Mouse (Mus musculus) layer of hippocampus, adult 8-10 months (tissue): ENCODE results near the gene Prrg2. TPM values are rescaled to one million over a fixed set of nuclear protein-coding genes. Genes with fewer than 3 reads are reported as not detected.

Experiments
- DNase-seq, 2 experiments: peaks; one replicate each; pipeline ENCODE4 v3.0.0; 2022; ENCODE audit warnings: low spot score in 2 of 2
- microRNA-seq, 2 experiments: library from miRNA; unstranded; fragments of <30 nt; microRNA quantifications; one replicate each; pipeline ENCODE4 v1.2.0; 2022
- total RNA-seq, 4 experiments: library from RNA; stranded (reverse); gene quantifications; 2 replicates each; pipeline ENCODE4 v1.2.4; 2022

The Prrg2 gene
- total RNA-seq, 4 experiments from 2014 or later, result 6.5 to 7.6 (median 6.9) TPM

DNA sequence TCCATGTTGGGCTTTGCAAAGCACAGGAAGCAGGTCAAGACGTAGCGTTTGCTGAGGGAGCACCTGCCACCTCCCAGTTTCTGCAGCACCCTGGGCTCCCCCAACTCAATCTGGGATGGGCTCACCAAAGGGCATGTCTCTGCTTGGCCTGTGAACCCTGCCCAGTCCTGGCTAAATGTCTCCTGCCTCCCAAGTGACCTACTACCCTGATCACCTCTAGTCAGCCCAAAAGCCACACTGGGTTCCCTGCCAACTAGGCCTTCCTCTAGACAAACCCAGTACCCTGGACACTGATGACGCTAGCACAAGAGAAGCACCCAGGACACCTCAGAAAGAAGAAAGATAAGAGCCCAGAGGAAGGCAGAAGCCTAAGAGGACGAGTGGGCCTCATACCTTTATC, 49.7 kb downstream of the Prrg2 start:
- no peak for DNase-seq

DNA sequence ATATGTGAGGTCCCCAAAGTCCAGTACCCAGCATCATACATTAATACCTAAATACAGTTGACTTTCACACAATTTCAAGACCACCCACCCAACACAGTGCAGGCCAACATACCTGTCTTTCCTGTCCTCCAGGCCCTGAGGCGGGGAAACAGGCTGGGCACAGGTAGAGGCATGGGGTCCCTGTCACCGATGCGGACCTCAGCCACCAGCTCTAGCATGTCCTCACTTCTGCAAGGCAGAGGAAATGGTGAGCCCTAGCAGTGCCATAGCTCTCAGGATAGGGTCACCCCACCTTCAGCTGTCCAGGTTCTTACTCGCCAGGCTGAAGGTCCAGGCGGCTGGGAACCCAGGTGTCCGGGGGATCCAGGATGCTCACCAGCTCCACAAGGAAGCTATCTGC, 50.5 kb downstream of the Prrg2 start:
- DNase-seq, result no peak

DNA sequence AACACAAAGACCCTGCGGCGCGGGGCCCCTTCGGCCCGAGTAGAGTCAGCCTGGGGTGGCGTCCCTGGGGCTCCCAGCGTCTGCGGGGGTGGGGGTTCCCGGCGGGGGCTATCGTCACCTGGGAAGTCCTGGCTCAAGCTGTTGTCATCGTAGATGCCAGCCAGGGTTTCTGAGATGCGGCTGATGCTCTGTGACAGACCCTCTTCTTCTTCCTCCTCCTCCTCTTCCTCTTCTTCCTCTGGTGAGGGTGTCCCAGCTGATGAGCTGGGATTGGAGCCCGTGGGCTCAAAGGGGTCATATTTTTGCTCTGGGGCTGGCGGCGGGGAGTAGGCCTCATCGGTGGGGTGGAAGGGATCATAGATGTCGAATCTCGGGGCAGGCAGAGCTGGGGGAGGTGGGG, 54.1 kb downstream of the Prrg2 start:
- DNase-seq, result no peak

DNA sequence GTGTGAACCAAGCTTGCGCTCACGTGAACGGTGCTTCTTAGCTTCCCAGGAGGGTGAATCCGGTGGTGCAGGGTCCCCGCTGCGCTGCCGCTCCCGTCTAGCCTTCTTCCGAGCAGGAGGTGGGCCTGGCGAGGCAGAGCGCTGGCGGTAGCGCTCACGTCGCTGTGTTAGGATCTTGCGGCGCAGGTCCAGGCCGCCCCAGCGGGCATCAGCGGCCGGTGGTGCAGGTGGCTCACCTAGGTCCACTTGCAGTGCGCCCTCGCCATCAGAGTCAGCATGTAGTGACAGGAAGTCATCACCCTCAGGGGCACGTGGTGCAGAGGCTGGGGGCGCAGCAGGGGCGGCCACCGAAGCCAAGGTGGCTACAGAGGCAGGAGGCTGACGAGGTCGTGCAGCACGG, 54.6 kb downstream of the Prrg2 start:
- no peak for DNase-seq

DNA sequence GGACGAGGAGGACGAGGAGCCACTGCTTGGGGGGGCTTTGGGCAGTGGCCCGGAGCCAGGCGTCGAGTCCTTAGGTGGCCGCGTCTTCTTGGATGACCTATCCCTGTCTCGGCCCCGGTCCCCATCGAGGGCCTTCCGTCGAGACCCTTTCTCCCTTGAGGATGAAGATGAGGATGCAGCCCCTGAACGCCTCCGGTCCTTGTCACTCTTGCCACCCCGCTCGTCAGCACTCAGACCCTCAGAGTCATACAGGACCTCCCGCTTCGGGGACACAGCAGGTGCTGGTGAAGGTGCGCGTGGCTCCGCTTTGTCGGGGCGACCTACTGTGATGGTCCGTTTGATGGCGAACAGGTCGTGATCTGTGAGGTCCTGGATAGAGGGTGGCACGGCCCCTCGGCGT, 55.3 kb downstream of the Prrg2 start:
- DNase-seq, result no peak

DNA sequence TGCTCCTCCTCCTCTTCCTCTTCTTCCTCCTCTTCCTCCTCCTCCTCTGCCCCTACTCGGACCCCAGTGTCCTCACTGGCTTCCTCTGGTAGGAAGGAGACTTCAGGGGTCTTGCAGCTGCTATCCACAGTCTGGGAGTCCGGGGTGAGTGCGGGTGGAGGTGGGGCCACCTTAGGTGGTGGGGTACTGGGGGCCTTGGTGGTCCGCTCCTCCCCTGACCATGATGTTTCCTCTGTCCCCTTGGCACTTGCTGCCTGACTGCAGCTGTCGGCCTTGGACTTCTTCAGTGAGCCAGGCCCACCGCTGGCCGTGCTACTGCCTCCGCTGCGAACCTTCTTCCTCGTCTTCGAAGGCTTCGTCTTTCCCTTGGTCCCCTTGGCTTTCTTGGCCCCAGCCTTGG, 56.0 kb downstream of the Prrg2 start:
- no peak for DNase-seq

DNA sequence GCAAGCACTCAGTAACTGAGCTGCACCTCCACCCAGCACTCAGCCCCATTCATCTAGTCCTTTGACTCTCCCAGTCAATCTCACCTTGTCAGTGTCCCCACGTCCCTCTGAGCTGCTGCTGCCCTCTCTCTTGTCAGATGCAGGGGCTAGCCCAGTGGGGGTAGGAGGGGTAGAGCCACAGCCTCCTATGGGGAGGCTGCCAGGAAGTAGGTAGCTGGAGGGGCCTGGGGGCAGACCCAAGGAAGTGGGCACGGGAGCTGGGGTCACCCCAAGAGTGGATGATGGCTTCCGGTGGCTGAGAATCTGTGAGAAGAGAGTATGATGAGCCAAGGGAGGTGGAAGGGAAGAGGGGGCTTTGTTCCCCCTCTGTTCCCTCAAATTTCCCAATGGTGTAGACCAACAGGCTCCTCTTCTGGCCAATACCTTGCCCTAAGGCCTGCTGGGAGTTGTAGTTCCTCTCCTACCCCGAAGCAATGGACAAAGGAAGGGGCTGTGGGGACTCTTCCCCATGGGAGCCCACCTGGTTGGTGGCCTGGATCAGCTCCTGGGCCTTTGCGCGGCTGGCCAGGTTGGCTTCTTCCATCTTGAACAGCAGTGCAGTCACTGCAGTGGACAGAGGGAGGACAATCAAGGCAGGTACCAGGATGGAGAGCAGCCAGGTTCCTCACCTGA, 57.0 kb downstream of the Prrg2 start:
- DNase-seq, result no peak

DNA sequence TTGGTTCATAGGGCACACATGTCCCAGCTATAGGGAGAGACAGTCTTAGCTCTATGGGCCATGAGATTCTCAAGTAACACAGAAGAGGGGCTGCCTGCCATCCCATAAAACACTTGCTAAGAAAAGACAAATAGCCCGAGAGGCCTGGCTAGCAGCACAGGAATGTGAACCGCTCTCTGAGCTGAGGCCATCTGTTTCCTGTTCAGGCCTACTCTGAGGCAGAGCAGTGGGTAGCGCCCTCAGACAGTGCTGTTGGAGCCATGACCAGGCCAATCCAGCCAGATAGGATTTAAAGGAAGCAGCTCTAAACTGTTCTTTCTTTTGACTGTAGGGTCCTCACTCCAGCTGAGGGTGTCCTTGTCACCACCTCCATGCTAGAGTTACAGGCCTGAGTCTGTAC, 57.9 kb downstream of the Prrg2 start:
- no peak for DNase-seq

Small RNAs within 50 kb of the gene (microRNA-seq; reads per million reads assigned to microRNA genes)
- gene Mir7054, result 1.0 to 1.3 reads per million in 2 experiments

Other genes starting within 250 kb of the Prrg2 start
- 10 to 100 TPM; 27.7 to 32.5 (median 30.2) TPM for gene Nup62, start 246.6 kb downstream of the Prrg2 start, total RNA-seq
- gene Il4i1, start 246.3 kb downstream of the Prrg2 start, total RNA-seq, result 10 to 100 TPM in 2 of 4 experiments, 1 to 10 TPM in 2; 2.7 to 12.2 (median 7.8) TPM
- gene Atf5, start 246.0 kb downstream of the Prrg2 start, total RNA-seq, result 10 to 100 TPM; 23.3 to 36.1 (median 26.1) TPM
- gene Akt1s1, start 213.7 kb downstream of the Prrg2 start, total RNA-seq, result 10 to 100 TPM; 66.3 to 72.6 (median 71.0) TPM
- 10 to 100 TPM; 71.9 to 92.1 (median 73.8) TPM for gene Tbc1d17, start 213.6 kb downstream of the Prrg2 start, total RNA-seq
- 10 to 100 TPM; 29.8 to 37.7 (median 32.4) TPM for gene Pnkp, start 205.5 kb downstream of the Prrg2 start, total RNA-seq
- gene Ptov1, start 192.9 kb downstream of the Prrg2 start, total RNA-seq, result 100 to 1,000 TPM; 310 to 354 (median 329) TPM
- gene Med25, start 170.0 kb downstream of the Prrg2 start, total RNA-seq, result 100 to 1,000 TPM in 3 of 4 experiments, 10 to 100 TPM in 1; 89.6 to 111 (median 107) TPM
- gene Fuz, start 166.6 kb downstream of the Prrg2 start, total RNA-seq, result 10 to 100 TPM; 22.9 to 30.0 (median 26.7) TPM
- 100 to 1,000 TPM; 274 to 323 (median 303) TPM for gene Ap2a1, start 133.2 kb downstream of the Prrg2 start, total RNA-seq
- gene Tsks, start 119.5 kb downstream of the Prrg2 start, total RNA-seq, result under 1 TPM; 0.37 to 0.85 (median 0.67) TPM
- gene Cpt1c, start 87.8 kb downstream of the Prrg2 start, total RNA-seq, result 100 to 1,000 TPM; 123 to 144 (median 137) TPM
- 100 to 1,000 TPM; 167 to 173 (median 172) TPM for gene Prmt1, start 76.1 kb downstream of the Prrg2 start, total RNA-seq
- 10 to 100 TPM; 42.1 to 52.0 (median 45.0) TPM for gene Irf3, start 65.0 kb downstream of the Prrg2 start, total RNA-seq
- 1 to 10 TPM; 2.3 to 6.1 (median 4.3) TPM for gene Bcl2l12, start 64.0 kb downstream of the Prrg2 start, total RNA-seq
- gene Scaf1, start 46.3 kb downstream of the Prrg2 start, total RNA-seq, result 100 to 1,000 TPM; 163 to 173 (median 167) TPM
- 10 to 100 TPM; 13.7 to 16.8 (median 15.2) TPM for gene Rras, start 44.7 kb downstream of the Prrg2 start, total RNA-seq
- gene Prr12, start 9.8 kb downstream of the Prrg2 start, total RNA-seq, result 10 to 100 TPM; 72.9 to 75.3 (median 73.6) TPM
- gene Nosip, start 248 bp downstream of the Prrg2 start, total RNA-seq, result 10 to 100 TPM; 42.2 to 53.5 (median 49.8) TPM
- 10 to 100 TPM in 3 of 4 experiments, 1 to 10 TPM in 1; 9.9 to 13.9 (median 10.6) TPM for gene Rcn3, start 29.5 kb upstream of the Prrg2 start, total RNA-seq
- gene Fcgrt, start 41.2 kb upstream of the Prrg2 start, total RNA-seq, result 10 to 100 TPM; 16.8 to 23.4 (median 20.1) TPM
- 100 to 1,000 TPM; 439 to 619 (median 513) TPM for gene Rps11, start 61.8 kb upstream of the Prrg2 start, total RNA-seq
- gene Rpl13a, start 66.1 kb upstream of the Prrg2 start, total RNA-seq, result 1,000 to 10,000 TPM in 1 of 4 experiments, 100 to 1,000 TPM in 3; 731 to 1,022 (median 859) TPM
- not detected for gene Gm45713, start 73.6 kb upstream of the Prrg2 start, total RNA-seq
- 10 to 100 TPM; 10.0 to 12.0 (median 10.4) TPM for gene Flt3l, start 73.8 kb upstream of the Prrg2 start, total RNA-seq
- gene Pih1d1, start 91.6 kb upstream of the Prrg2 start, total RNA-seq, result 10 to 100 TPM; 37.5 to 56.7 (median 46.3) TPM
- gene Aldh16a1, start 91.9 kb upstream of the Prrg2 start, total RNA-seq, result 10 to 100 TPM; 16.9 to 18.6 (median 17.6) TPM
- gene Slc17a7, start 101.3 kb upstream of the Prrg2 start, total RNA-seq, result 1,000 to 10,000 TPM; 1,166 to 1,245 (median 1,206) TPM
- gene Gfy, start 116.9 kb upstream of the Prrg2 start, total RNA-seq, result under 1 TPM in 2 of 4 experiments, not detected in 2; 0.20 to 0.51 TPM
- not detected for gene Pth2, start 118.3 kb upstream of the Prrg2 start, total RNA-seq
- 1 to 10 TPM; 2.5 to 4.8 (median 3.6) TPM for gene Ccdc155, start 142.2 kb upstream of the Prrg2 start, total RNA-seq
- 1 to 10 TPM; 2.1 to 3.3 (median 2.6) TPM for gene Dkkl1, start 149.5 kb upstream of the Prrg2 start, total RNA-seq
- 1 to 10 TPM; 2.2 to 5.4 (median 3.7) TPM for gene Tead2, start 153.1 kb upstream of the Prrg2 start, total RNA-seq
- 10 to 100 TPM in 2 of 4 experiments, 1 to 10 TPM in 2; 6.3 to 34.1 (median 18.1) TPM for gene Cd37, start 176.4 kb upstream of the Prrg2 start, total RNA-seq
- gene Slc6a16, start 178.4 kb upstream of the Prrg2 start, total RNA-seq, result 1 to 10 TPM; 1.9 to 3.4 (median 2.6) TPM
- not detected for gene Slc6a21, start 214.8 kb upstream of the Prrg2 start, total RNA-seq